Mouse (Mus musculus) cerebellum, adult 2 months (tissue): ENCODE measurements around the gene Zfyve28. TPM values are rescaled to one million over a fixed set of nuclear protein-coding genes. Genes with fewer than 3 reads are reported as not detected.

Source experiments
- DNase-seq, 2 experiments: peaks; one replicate each; pipeline ENCODE4 v3.0.0; 2021
- H3K27ac ChIP-seq: fragments of 200-500 bp; 2 replicates; pipeline ENCODE4 v1.5.1; 2012; ENCODE audit warnings: low read length, control low read depth, inconsistent platforms; ENCODE audit not compliant: insufficient read depth
- H3K27me3 ChIP-seq: fragments of 200-500 bp; 2 replicates; pipeline ENCODE4 v1.6.1; 2012; ENCODE audit warnings: inconsistent platforms, mild to moderate bottlenecking, low read length, moderate library complexity; ENCODE audit not compliant: control insufficient read depth, insufficient read depth
- H3K4me1 ChIP-seq: fragments of 200-500 bp; 2 replicates; pipeline ENCODE4 v1.6.1; 2011; ENCODE audit warnings: low read length; ENCODE audit not compliant: control insufficient read depth, insufficient read depth
- H3K4me3 ChIP-seq: fragments of 200-500 bp; replicated peaks from 2 replicates; pipeline ENCODE3; 2011; ENCODE audit warnings: mild to moderate bottlenecking, low read depth, low read length, control low read depth; ENCODE audit not compliant: insufficient read depth
- CTCF ChIP-seq: fragments of 200-500 bp; IDR thresholded peaks from 2 replicates; pipeline ENCODE4 v1.5.1; 2011; ENCODE audit warnings: low read depth, mild to moderate bottlenecking, control low read depth, low read length, moderate library complexity, borderline replicate concordance; ENCODE audit not compliant: insufficient read depth
- POLR2A ChIP-seq: fragments of 200-500 bp; IDR thresholded peaks from 2 replicates; pipeline ENCODE4 v1.6.1; 2011; ENCODE audit warnings: low read length, control low read depth, borderline replicate concordance; ENCODE audit not compliant: insufficient read depth
- WGBS: fragments of 180-500 bp; shearing (Covaris S2); methylation state at CpG from one replicate; pipeline ENCODE4 v1.1.7; 2018; 5-methylcytosine and 5-hydroxymethylcytosine counted together
- polyA plus RNA-seq: library from polyadenylated mRNA; depleted of rRNA; stranded (reverse); fragments of >200 nt; gene quantifications from 2 replicates; pipeline ENCODE4 v1.2.3, GENCODE M21; 2012

The Zfyve28 gene
- polyA plus RNA-seq, 1 experiment, result 62.9 TPM

GRCm38 (mm10) chr5:34235898-34236420 lies 52.3 kb downstream of the Zfyve28 start:
- peak in 1 of 2 experiments; percentile 42 for DNase-seq
- Histone ChIP-seq H3K27ac (peak overlapping the region; percentile 15; the same call in 1 of the 2 replicates), H3K27me3 (no peaks in the 10 kb centered on the region), H3K4me3 (no peak overlapping the region), H3K4me1 (peaks cover 52% of the 10 kb centered on the region)
- WGBS, result 51% methylated on average over 10 of the region's 10 CpGs
- TF ChIP-seq CTCF (peak; percentile 78), POLR2A (no peak)

DNA sequence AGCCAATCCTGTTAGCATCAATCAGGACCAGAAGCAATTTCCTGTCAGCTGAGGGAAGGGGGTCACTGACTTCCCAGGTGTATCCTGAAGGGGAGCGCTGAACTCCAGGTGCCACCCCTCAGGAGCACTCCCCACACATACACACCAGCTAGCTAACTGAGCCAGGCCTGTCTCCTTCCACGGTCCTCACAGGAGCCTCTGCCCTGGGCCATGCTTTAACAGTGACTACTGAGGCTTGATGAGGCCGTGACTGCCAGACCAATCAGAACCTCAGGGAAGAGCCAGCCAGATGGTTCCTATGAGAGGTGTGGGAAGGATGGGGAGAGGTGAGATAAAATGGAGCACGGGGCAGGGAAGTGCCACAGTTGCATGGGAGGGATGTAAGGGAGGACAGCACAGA lies 53.2 kb downstream of the Zfyve28 start:
- peak in 1 of 2 experiments; percentile 63 for DNase-seq
- Histone ChIP-seq H3K4me1 (peaks cover 59% of the 10 kb centered on the region), H3K27ac (peak overlapping the region; percentile 20), H3K4me3 (no peak overlapping the region), H3K27me3 (no peaks in the 10 kb centered on the region)
- WGBS, result 32% methylated on average over 4 of the region's 4 CpGs
- TF ChIP-seq CTCF (no peak), POLR2A (no peak)

DNA sequence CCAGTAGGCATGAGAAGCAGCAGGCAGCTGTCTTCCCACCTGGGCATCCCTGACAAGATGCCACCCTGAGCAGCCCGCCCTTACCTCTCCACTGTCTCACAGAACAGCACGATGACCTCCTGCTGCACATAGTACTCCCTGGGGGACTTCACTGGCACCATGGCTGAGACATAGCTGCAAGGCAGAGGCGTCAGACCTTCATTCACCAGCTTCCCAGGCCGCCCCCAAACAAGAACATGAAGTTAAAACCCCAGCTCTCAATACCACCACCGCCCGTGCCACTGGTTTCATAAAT lies 55.1 kb downstream of the Zfyve28 start:
- Histone ChIP-seq H3K27me3 (no peaks in the 10 kb centered on the region), H3K27ac (peak overlapping the region; percentile 64), H3K4me1 (peaks cover 59% of the 10 kb centered on the region), H3K4me3 (no peak overlapping the region)
- TF ChIP-seq POLR2A (no peak), CTCF (no peak)
- peak in 1 of 2 experiments; percentile 45 for DNase-seq
- WGBS, result 64% methylated on average over 6 of the region's 6 CpGs

DNA sequence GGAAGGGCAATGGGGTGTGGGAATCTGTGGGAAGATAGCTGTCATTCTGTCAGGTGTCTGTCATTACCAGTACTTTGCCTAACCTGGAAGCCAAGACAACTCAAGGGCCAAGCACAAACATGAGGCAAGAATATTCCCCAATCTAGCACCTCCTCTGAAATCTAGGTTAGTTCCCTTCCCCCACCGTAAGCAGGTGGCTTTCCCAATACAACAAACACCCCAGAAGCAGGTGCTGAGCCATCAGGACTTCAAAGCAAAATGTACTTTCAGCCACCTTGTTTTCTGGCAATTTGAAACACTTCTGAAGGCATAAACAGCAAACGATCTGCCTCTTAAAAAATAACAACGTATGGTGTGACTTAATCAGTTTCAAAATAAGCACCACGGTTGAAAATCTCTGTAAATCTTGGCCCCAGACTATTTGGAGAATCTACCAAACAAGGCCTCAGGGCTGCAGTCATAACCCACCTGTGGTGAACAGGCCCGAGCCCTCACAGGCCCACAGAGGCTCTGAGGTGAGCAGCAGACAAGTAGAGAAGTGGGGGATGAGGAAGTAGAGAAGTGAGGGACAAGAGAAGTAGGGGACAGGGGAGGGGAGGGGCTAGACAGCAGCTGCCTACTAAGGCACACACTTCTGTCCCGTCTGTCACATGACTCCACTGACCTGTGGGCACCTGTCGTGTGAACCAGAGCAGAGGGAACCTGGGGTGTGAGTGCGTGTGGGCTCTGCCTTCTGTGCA lies 55.6 kb downstream of the Zfyve28 start:
- Histone ChIP-seq H3K4me1 (peaks cover 57% of the 10 kb centered on the region), H3K27me3 (no peaks in the 10 kb centered on the region), H3K4me3 (no peak overlapping the region), H3K27ac (peak overlapping the region; percentile 64)
- 11% methylated on average over 8 of the region's 8 CpGs for WGBS
- peak in 1 of 2 experiments; percentile 40 for DNase-seq
- TF ChIP-seq CTCF, result no peak
- no peak for TF ChIP-seq POLR2A

GRCm38 (mm10) chr5:34231901-34232300 lies 56.3 kb downstream of the Zfyve28 start:
- peak overlapping the region; percentile 42 for H3K27ac ChIP-seq
- 48% methylated on average over 6 of the region's 6 CpGs for WGBS
- TF ChIP-seq CTCF (no peak), POLR2A (no peak)

GRCm38 (mm10) chr5:34230599-34231485 lies 57.4 kb downstream of the Zfyve28 start:
- H3K4me1 ChIP-seq, result peaks cover 58% of the 10 kb centered on the region
- H3K27ac ChIP-seq, result no peak overlapping the region; the same call in 1 of the 2 replicates
- WGBS, result 41% methylated on average over 9 of the region's 9 CpGs
- peak in 1 of 2 experiments; percentile 56 for DNase-seq
- H3K27me3 ChIP-seq, result no peaks in the 10 kb centered on the region
- TF ChIP-seq CTCF (no peak), POLR2A (no peak)
- no peak overlapping the region for H3K4me3 ChIP-seq

More at GRCm38 (mm10) chr5:34231901-34232300, 56.3 kb downstream of the Zfyve28 start:
- Histone ChIP-seq H3K27me3 (no peaks in the 10 kb centered on the region), H3K4me1 (peaks cover 55% of the 10 kb centered on the region), H3K4me3 (no peak overlapping the region)
- peak in 1 of 2 experiments; percentile 30 for DNase-seq

GRCm38 (mm10) chr5:34229503-34229902 lies 58.7 kb downstream of the Zfyve28 start:
- H3K4me1 ChIP-seq, result peaks cover 58% of the 10 kb centered on the region
- no peak overlapping the region for H3K27ac ChIP-seq
- TF ChIP-seq POLR2A (no peak), CTCF (no peak)
- 91% methylated on average over 5 of the region's 5 CpGs for WGBS
- no peaks in the 10 kb centered on the region for H3K27me3 ChIP-seq
- no peak overlapping the region for H3K4me3 ChIP-seq
- no peak for DNase-seq

- peak; percentile 69 to 82 for DNase-seq
- no peaks in the 10 kb centered on the region for H3K27me3 ChIP-seq
- peaks cover 24% of the 10 kb centered on the region for H3K4me1 ChIP-seq
- TF ChIP-seq CTCF (no peak), POLR2A (no peak)
- no peak overlapping the region for H3K4me3 ChIP-seq
- peak overlapping the region; percentile 94 for H3K27ac ChIP-seq
- WGBS, result 7% methylated on average over 2 of the region's 2 CpGs
These were observed 62.7 kb downstream of the Zfyve28 start for GRCm38 (mm10) chr5:34225516-34225915.
